Mouse (Mus musculus): ENCODE results near the gene Lypd6b.

Gene Lypd6b

GRCm38 (mm10) chr2:49964899-49965298 lies 177.4 kb downstream of the Lypd6b start:
- POLR2A ChIA-PET, result no interaction called here
- CTCF ChIA-PET, result no interaction called here

DNA sequence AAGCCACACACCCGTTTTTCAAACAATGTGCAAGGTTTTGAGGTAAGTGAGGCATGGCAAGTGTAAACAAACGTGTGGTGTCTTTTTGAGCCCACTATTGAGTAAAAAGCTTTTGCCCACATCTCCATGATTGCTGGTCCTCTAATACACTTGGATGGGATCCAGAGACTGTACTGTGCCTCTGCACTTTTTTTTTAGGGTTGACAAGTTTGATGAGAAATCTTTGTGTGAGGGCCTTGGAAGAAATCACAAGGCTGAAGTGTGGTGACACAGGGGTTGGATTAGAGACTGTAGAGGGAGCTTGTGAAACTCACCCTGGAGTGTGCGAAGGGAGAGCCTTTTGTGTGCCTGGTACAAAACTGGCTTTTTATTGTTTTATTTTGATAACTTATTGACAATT lies 180.3 kb downstream of the Lypd6b start:
- POLR2A ChIA-PET, result no interaction called here
- CTCF ChIA-PET, result no interaction called here

GRCm38 (mm10) chr2:49970990-49971389 lies 183.5 kb downstream of the Lypd6b start:
- ChIA-PET CTCF (interaction anchor here in 1 of 4 experiments (1.0 kb wide), 1 partner anchor 314 kb away, joined by 3 read pairs; no protein-coding TSS in a partner anchor), POLR2A (no interaction called here)

GRCm38 (mm10) chr2:49978606-49979005 lies 191.1 kb downstream of the Lypd6b start:
- ChIA-PET POLR2A (interaction anchor here in 1 of 4 experiments (0.8 kb wide), 1 partner anchor 133 kb away, joined by 3 read pairs; no protein-coding TSS in a partner anchor), CTCF (interaction anchor here in 1 of 4 experiments (0.5 kb wide), 1 partner anchor 214 kb away, joined by 4 read pairs; no protein-coding TSS in a partner anchor)

GRCm38 (mm10) chr2:49979991-49980390 lies 192.5 kb downstream of the Lypd6b start:
- CTCF ChIA-PET, result no interaction called here
- POLR2A ChIA-PET, result no interaction called here

GRCm38 (mm10) chr2:49983021-49983420 lies 195.5 kb downstream of the Lypd6b start:
- CTCF ChIA-PET, result no interaction called here
- POLR2A ChIA-PET, result no interaction called here

- CTCF ChIA-PET, result no interaction called here
- POLR2A ChIA-PET, result interaction anchor here in 2 of 4 experiments (0.6 kb wide), 2 partner anchors 36 to 1335 kb away, joined by 4 to 5 read pairs; no protein-coding TSS in a partner anchor
Measured at GRCm38 (mm10) chr2:49984780-49985179, 197.3 kb downstream of the Lypd6b start.

- POLR2A ChIA-PET, result no interaction called here
- CTCF ChIA-PET, result no interaction called here
Measured at GRCm38 (mm10) chr2:49995841-49996240, 208.4 kb downstream of the Lypd6b start.

- CTCF ChIA-PET, result no interaction called here
- POLR2A ChIA-PET, result no interaction called here
Measured at GRCm38 (mm10) chr2:49997216-49997615, 209.7 kb downstream of the Lypd6b start.

All from embryonic stem cell, embryonic (primary cell).